Mouse (Mus musculus) cerebellum, postnatal 36 days (tissue): ENCODE measurements around the gene Sf3b4.
"Not testable (repeated sequence)": the region's sequence is repeated elsewhere in the genome, so short reads cannot be mapped to it uniquely, and the experiment has no call there.

ENCODE experiments used
- DNase-seq, 2 experiments: peaks; one replicate each; pipeline ENCODE4 v3.0.0; 2021 to 2022; ENCODE audit warnings: mixed read lengths in 2 of 2

The Sf3b4 gene

DNA sequence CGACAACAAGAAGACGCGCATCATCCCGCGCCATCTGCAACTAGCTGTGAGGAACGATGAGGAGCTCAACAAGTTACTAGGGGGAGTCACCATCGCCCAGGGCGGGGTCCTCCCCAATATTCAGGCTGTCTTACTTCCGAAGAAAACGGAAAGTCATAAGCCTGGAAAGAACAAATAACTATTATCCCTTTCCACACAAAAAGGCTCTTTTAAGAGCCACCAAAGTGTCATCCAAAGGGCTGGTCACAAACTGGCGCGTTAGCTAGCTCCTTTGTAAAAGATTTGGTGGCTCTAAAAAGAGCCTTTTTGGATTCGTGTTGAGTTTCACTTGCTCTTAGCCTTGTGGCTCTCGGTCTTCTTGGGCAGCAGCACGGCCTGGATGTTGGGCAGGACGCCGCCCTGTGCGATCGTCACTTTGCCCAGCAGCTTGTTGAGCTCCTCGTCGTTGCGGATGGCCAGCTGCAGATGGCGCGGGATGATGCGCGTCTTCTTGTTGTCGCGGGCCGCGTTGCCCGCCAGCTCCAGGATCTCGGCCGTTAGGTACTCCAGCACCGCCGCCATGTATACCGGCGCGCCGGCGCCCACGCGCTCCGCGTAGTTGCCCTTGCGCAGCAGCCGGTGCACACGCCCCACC, 48.1 kb downstream of the Sf3b4 start:
- DNase-seq, result not testable (repeated sequence)

DNA sequence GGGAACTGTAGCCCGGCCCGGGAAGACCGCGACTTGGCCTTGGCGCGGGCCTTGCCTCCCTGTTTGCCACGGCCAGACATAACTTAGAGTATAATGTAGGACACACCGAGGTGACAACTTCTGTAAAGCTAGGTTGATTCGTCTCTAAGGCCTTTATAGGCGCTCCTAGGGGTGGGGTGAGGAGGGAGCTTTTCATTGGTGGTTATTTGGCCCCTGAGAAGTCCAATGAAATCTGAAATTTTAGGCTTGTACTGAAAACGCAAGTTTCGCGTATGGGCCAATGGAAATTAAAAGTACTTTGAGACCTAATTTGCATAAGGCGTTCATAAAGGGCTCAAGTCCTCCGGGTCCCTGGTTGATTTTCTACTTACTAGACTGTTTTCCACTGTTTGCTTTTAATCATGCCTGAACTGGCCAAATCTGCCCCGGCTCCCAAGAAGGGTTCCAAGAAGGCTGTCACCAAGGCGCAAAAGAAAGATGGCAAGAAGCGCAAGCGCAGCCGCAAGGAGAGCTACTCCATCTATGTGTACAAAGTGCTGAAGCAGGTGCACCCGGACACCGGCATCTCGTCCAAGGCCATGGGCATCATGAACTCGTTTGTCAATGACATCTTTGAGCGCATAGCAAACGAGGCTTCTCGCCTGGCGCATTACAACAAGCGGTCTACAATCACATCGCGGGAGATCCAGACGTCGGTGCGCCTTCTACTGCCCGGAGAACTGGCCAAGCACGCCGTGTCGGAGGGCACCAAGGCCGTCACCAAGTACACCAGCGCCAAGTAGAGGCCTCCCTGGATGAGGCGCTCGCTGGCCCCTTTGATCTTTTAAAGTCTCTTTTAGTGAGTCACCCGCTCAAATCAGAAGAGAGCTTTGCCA, 48.9 kb downstream of the Sf3b4 start, which contains the start of the genes Hist2h2ac and Hist2h2be:
Gene Hist2h2ac (minus strand): TSS at position 116 of the 875 bp plus-strand sequence.
Gene Hist2h2be (plus strand): TSS at position 355 of the 875 bp plus-strand sequence.
- peak; percentile 75 to 89 for DNase-seq

DNA sequence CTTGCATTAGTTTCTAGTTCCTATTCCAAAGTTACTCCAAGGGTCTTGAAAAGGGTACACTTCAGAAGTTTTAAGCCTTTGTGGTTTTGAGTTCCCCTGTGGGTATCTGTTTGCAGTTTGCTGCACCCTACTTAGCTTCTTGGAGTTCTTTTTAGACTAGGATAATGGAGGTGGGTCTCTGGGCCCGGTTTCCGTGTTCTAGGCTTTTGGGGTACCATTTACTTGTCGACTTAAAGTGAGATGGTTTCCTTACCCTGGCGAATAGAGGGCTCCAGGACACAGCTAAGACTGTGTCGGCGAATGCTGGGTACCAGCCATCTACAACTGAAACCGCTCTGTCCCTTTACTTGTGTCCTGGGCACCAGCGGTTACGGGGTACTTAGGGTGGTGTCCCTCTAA, 49.5 kb downstream of the Sf3b4 start:
- DNase-seq, result peak in 1 of 2 experiments; percentile 38

DNA sequence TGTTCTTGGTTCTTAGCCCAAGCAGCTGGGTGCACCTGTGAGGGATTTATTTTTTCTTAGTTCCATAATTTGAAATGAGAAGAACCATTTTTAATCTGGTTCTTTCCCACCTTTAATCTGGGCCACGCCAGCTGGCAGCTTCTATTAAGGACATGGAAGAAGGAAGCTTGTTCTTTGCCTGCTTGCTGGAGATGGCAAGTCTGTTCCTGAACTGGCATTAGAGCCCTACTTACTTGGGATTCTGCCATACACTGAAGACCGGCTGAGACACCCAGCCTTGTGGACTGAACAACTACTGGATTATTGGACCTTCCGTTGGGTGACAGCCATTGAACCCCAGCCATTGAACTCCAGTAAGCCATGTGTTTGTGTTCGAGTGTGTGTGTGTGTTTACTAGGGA, 50.6 kb downstream of the Sf3b4 start:
- no peak for DNase-seq

DNA sequence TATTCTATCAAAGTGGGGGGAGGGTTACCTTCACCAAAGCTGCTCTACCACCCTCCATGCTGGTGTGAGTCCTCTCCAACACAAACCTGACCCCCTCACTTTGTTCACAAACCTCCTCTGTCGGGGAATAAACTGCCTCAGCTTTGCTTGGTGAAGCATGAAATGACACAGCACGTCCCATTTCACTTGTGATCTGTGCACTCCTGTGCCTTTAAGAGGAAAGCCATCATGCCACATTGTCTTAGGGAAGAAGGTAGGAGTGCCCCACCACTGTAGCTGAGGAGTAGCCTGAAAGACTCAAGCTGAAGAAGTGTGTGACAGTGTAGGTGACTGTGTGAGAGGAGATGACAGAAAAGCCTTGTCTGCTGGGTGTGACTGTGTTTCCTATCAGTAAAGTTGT, 53.3 kb downstream of the Sf3b4 start:
- no peak for DNase-seq
